Mouse (Mus musculus) midbrain, embryonic 15.5 days (tissue): ENCODE results near the gene H2-D1. TPM values are rescaled to one million over a fixed set of nuclear protein-coding genes. Genes with fewer than 3 reads are reported as not detected.
A peak's percentile ranks its signal among the peaks of the same experiment; 100 is the strongest.
"Not testable (repeated sequence)": the region's sequence is repeated elsewhere in the genome, so short reads cannot be mapped to it uniquely, and the experiment has no call there.

Experiments used
- ATAC-seq: fragments of 200-750 bp; cut with Nextera tagmentation; replicated peaks from 2 replicates; pipeline ENCODE4 v1.8.0; 2017; ENCODE audit warnings: moderate TSS enrichment
- H3K27ac ChIP-seq: fragments of 300-500 bp; sonication (generic); 2 replicates; pipeline ENCODE4 v1.5.1; 2015; ENCODE audit warnings: mild to moderate bottlenecking, inconsistent platforms
- H3K27me3 ChIP-seq: fragments of 300-500 bp; sonication (generic); replicated peaks from 2 replicates; pipeline ENCODE4 v1.6.1; 2015; ENCODE audit warnings: inconsistent platforms
- H3K36me3 ChIP-seq: fragments of 300-500 bp; sonication (generic); replicated peaks from 2 replicates; pipeline ENCODE4 v1.6.1; 2015; ENCODE audit warnings: inconsistent platforms
- H3K4me1 ChIP-seq: fragments of 300-500 bp; sonication (generic); 2 replicates; pipeline ENCODE4 v1.6.1; 2015; ENCODE audit warnings: inconsistent platforms
- H3K4me2 ChIP-seq: fragments of 300-500 bp; sonication (generic); 2 replicates; pipeline ENCODE4 v1.6.1; 2015; ENCODE audit warnings: inconsistent platforms, mild to moderate bottlenecking, moderate library complexity
- H3K4me3 ChIP-seq: fragments of 300-500 bp; sonication (generic); 2 replicates; pipeline ENCODE4 v1.5.1; 2015; ENCODE audit warnings: mild to moderate bottlenecking, inconsistent platforms
- H3K9ac ChIP-seq: fragments of 300-500 bp; sonication (generic); 2 replicates; pipeline ENCODE4 v1.6.1; 2015; ENCODE audit warnings: mild to moderate bottlenecking, inconsistent platforms
- H3K9me3 ChIP-seq: fragments of 300-500 bp; sonication (generic); 2 replicates; pipeline ENCODE4 v1.6.1; 2016; ENCODE audit warnings: inconsistent platforms
- WGBS: fragments of 180-500 bp; shearing (Covaris S2); methylation state at CpG from one replicate; pipeline ENCODE4 v1.1.7; 2015; ENCODE audit warnings: mixed read lengths; 5-methylcytosine and 5-hydroxymethylcytosine counted together
- microRNA-seq: library from miRNA; unstranded; fragments of <30 nt; microRNA quantifications from one replicate; pipeline ENCODE4, GENCODE M21; 2016
- polyA plus RNA-seq: library from polyadenylated mRNA; unstranded; fragments of >200 nt; fragmentation: Nextera tagmentation; extraction: Ambion mirVana; gene quantifications from 2 replicates; pipeline ENCODE4 v1.2.1, GENCODE M21; 2015

Gene H2-D1
- polyA plus RNA-seq, 1 experiment from 2014 or later = 93.4 TPM

- WGBS = 23% methylated on average over 13 of the region's 13 CpGs
- ATAC-seq = no peak
- no peaks in the 10 kb centered on the region for H3K9me3 ChIP-seq
Observed at GRCm38 (mm10) chr17:35301645-35302258, 39.2 kb downstream of the H2-D1 start.

GRCm38 (mm10) chr17:35303271-35303670 lies 40.7 kb downstream of the H2-D1 start:
- Histone ChIP-seq H3K27ac (no peak overlapping the region), H3K27me3 (no peaks in the 10 kb centered on the region), H3K36me3 (no peaks in the 10 kb centered on the region), H3K9ac (no peak overlapping the region), H3K4me2 (no peak overlapping the region), H3K9me3 (no peaks in the 10 kb centered on the region), H3K4me3 (no peak overlapping the region), H3K4me1 (no peaks in the 10 kb centered on the region)
- WGBS = 87% methylated on average over 2 of the region's 2 CpGs
- no peak for ATAC-seq

More at GRCm38 (mm10) chr17:35301645-35302258, 39.2 kb downstream of the H2-D1 start:
- H3K9ac ChIP-seq = no peak overlapping the region
- H3K4me2 ChIP-seq = no peak overlapping the region
- no peak overlapping the region for H3K27ac ChIP-seq
- H3K4me1 ChIP-seq = no peaks in the 10 kb centered on the region
- no peaks in the 10 kb centered on the region for H3K27me3 ChIP-seq
- no peak overlapping the region for H3K4me3 ChIP-seq
- H3K36me3 ChIP-seq = no peaks in the 10 kb centered on the region

GRCm38 (mm10) chr17:35303756-35304350 lies 41.3 kb downstream of the H2-D1 start:
- Histone ChIP-seq H3K36me3 (no peaks in the 10 kb centered on the region), H3K4me3 (no peak overlapping the region), H3K27ac (no peak overlapping the region), H3K4me2 (no peak overlapping the region), H3K9me3 (no peaks in the 10 kb centered on the region), H3K4me1 (no peaks in the 10 kb centered on the region), H3K9ac (no peak overlapping the region), H3K27me3 (no peaks in the 10 kb centered on the region)
- ATAC-seq = no peak
- WGBS = 88% methylated on average over 10 of the region's 10 CpGs

- no peak overlapping the region for H3K4me3 ChIP-seq
- no peaks in the 10 kb centered on the region for H3K9me3 ChIP-seq
- H3K4me1 ChIP-seq = no peaks in the 10 kb centered on the region
- no peak overlapping the region for H3K4me2 ChIP-seq
- 68% methylated on average over 6 of the region's 6 CpGs for WGBS
- H3K27ac ChIP-seq = no peak overlapping the region
- no peaks in the 10 kb centered on the region for H3K36me3 ChIP-seq
- ATAC-seq = no peak
- H3K27me3 ChIP-seq = no peaks in the 10 kb centered on the region
- H3K9ac ChIP-seq = no peak overlapping the region
Observed at GRCm38 (mm10) chr17:35304478-35304877, 41.9 kb downstream of the H2-D1 start.

- not testable (repeated sequence) for H3K27ac ChIP-seq, H3K4me2 ChIP-seq, H3K9ac ChIP-seq, H3K4me3 ChIP-seq, H3K36me3 ChIP-seq, H3K4me1 ChIP-seq, H3K27me3 ChIP-seq, ATAC-seq, H3K9me3 ChIP-seq
- WGBS = 83% methylated on average over 8 of the region's 8 CpGs
Observed at GRCm38 (mm10) chr17:35304921-35305320, 42.4 kb downstream of the H2-D1 start.

Small RNA genes lying within 50 kb of the gene (microRNA-seq; reads per million reads assigned to microRNA genes)
- gene Mir6975 (3.3 reads per million, percentile 16 among the genes with 10 or more reads in this experiment), gene Mir8094 (not detected)

Other genes starting within 250 kb of the H2-D1 start
- 0.06 and 0.15 TPM in 2 replicates for gene Vwa7, start 246.2 kb upstream of the H2-D1 start, polyA plus RNA-seq
- 2.5 and 2.7 TPM in 2 replicates for gene Sapcd1, start 234.7 kb upstream of the H2-D1 start, polyA plus RNA-seq
- 1.6 and 3.3 TPM in 2 replicates for gene Msh5, start 216.0 kb upstream of the H2-D1 start, polyA plus RNA-seq
- 62.4 and 72.1 TPM in 2 replicates for gene Clic1, start 212.8 kb upstream of the H2-D1 start, polyA plus RNA-seq
- gene Ddah2, start 203.7 kb upstream of the H2-D1 start, polyA plus RNA-seq = 337 and 380 TPM in 2 replicates
- gene Ly6g6c, start 197.3 kb upstream of the H2-D1 start, polyA plus RNA-seq = 0.31 TPM in 1 of 2 replicates, not detected in the other
- gene Mpig6b, start 196.5 kb upstream of the H2-D1 start, polyA plus RNA-seq = 0.21 and 0.43 TPM in 2 replicates
- 0.21 and 0.32 TPM in 2 replicates for gene Ly6g6e, start 185.8 kb upstream of the H2-D1 start, polyA plus RNA-seq
- gene Ly6g6d, start 184.7 kb upstream of the H2-D1 start, polyA plus RNA-seq = 1.9 and 2.5 TPM in 2 replicates
- gene Ly6g6f, start 177.1 kb upstream of the H2-D1 start, polyA plus RNA-seq = not detected in 2 replicates
- 105 and 113 TPM in 2 replicates for gene Abhd16a, start 173.5 kb upstream of the H2-D1 start, polyA plus RNA-seq
- not detected in 2 replicates for gene Ly6g5c, start 154.5 kb upstream of the H2-D1 start, polyA plus RNA-seq
- gene Ly6g5b, start 147.3 kb upstream of the H2-D1 start, polyA plus RNA-seq = 1.1 and 2.2 TPM in 2 replicates
- 25.9 and 28.9 TPM in 2 replicates for gene Gpank1, start 141.3 kb upstream of the H2-D1 start, polyA plus RNA-seq
- gene Csnk2b, start 140.7 kb upstream of the H2-D1 start, polyA plus RNA-seq = 316 and 319 TPM in 2 replicates
- gene D17H6S53E, start 136.4 kb upstream of the H2-D1 start, polyA plus RNA-seq = 8.3 and 9.6 TPM in 2 replicates
- 0.56 and 1.4 TPM in 2 replicates for gene Apom, start 130.7 kb upstream of the H2-D1 start, polyA plus RNA-seq
- 82.9 and 83.4 TPM in 2 replicates for gene Bag6, start 127.6 kb upstream of the H2-D1 start, polyA plus RNA-seq
- gene Prrc2a, start 97.8 kb upstream of the H2-D1 start, polyA plus RNA-seq = 188 and 203 TPM in 2 replicates
- 7.3 and 8.2 TPM in 2 replicates for gene Aif1, start 86.7 kb upstream of the H2-D1 start, polyA plus RNA-seq
- gene Lst1, start 74.3 kb upstream of the H2-D1 start, polyA plus RNA-seq = 7.6 and 9.2 TPM in 2 replicates
- 0.58 and 0.78 TPM in 2 replicates for gene Ltb, start 68.3 kb upstream of the H2-D1 start, polyA plus RNA-seq
- not detected in 2 replicates for gene Tnf, start 60.7 kb upstream of the H2-D1 start, polyA plus RNA-seq
- 0.32 and 0.69 TPM in 2 replicates for gene Lta, start 57.4 kb upstream of the H2-D1 start, polyA plus RNA-seq
- gene Gm16181, start 41.9 kb upstream of the H2-D1 start, polyA plus RNA-seq = 1.6 TPM in 1 of 2 replicates, not detected in the other
- gene Atp6v1g2, start 29.1 kb upstream of the H2-D1 start, polyA plus RNA-seq = 94.4 and 100 TPM in 2 replicates
- 11.7 and 11.8 TPM in 2 replicates for gene Nfkbil1, start 26.9 kb upstream of the H2-D1 start, polyA plus RNA-seq
- 379 and 391 TPM in 2 replicates for gene Ddx39b, start 21.0 kb upstream of the H2-D1 start, polyA plus RNA-seq
- 0.54 and 0.70 TPM in 2 replicates for gene H2-Q1, start 57.7 kb downstream of the H2-D1 start, polyA plus RNA-seq
- 3.0 and 3.8 TPM in 2 replicates for gene H2-Q2, start 79.5 kb downstream of the H2-D1 start, polyA plus RNA-seq
- 0.88 and 1.3 TPM in 2 replicates for gene H2-Q4, start 116.9 kb downstream of the H2-D1 start, polyA plus RNA-seq
- gene H2-Q6, start 162.1 kb downstream of the H2-D1 start, polyA plus RNA-seq = 0.89 and 1.1 TPM in 2 replicates
- gene H2-Q7, start 176.4 kb downstream of the H2-D1 start, polyA plus RNA-seq = 2.7 and 4.0 TPM in 2 replicates
- gene H2-Q10, start 207.4 kb downstream of the H2-D1 start, polyA plus RNA-seq = 0.26 and 1.6 TPM in 2 replicates
- 0.12 TPM in 1 of 2 replicates, not detected in the other for gene Pou5f1, start 243.3 kb downstream of the H2-D1 start, polyA plus RNA-seq